Mouse (Mus musculus): ENCODE results near the gene Aurka.
A peak's percentile ranks its signal among the peaks of the same experiment; 100 is the strongest.

Gene Aurka

DNA sequence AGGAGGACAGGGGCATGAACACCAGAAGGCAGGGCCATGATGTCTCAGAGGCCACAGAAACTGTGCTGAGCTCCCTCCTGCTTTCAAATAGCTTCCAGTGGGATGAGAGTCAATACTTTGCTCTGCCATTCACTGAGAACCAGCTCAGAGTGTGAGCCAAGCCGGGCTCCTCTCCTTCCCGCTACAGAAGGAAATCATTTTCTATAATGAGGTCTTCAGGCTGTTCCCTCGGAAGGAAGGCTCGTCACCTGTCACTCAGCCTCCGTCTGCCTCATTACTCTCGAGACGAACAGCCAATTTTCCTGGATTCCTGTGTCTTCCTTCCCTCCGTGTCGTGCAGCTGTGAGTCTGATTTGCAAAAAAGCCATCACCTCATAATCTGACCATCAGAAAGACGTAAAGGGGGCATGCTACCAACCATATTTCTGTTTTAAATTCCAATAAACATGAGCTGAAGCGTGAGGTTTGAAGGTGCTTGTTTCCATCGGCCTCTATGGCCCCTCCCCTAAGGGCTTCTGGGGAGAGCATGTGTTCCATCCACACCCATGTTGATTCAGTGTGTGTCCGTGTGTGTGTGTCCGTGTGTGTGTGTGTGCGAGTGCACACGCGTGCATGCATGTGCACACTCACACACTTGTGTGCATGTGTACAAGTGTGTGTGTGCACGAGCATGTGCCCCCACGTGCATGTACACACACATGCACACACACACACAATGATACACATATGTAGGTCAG is 32.0 kb downstream of the Aurka start:
- DNase-seq (ENCODE audit: low read depth, low spot score), result no peak

DNA sequence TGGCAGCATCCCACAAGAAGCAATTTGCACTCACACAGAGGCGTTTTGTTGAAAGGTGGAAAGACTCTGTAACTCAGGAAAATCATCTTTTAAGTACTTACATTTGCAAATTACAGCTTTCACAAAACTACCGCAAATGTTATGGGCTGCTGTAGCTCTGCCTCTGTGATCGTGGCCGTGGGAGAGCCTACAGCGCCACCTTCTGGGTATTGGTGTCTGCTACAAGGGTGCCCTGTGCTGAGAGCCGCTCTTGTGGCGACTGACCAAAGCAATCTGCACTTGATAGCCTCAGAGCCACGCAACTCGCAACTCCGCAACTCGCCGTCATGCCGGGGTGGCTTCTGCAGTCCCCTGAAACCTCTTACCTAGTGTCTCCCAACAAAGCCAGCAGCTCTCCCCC is 41.2 kb downstream of the Aurka start:
- peak; percentile 71 for DNase-seq (ENCODE audit: low read depth, low spot score)

DNA sequence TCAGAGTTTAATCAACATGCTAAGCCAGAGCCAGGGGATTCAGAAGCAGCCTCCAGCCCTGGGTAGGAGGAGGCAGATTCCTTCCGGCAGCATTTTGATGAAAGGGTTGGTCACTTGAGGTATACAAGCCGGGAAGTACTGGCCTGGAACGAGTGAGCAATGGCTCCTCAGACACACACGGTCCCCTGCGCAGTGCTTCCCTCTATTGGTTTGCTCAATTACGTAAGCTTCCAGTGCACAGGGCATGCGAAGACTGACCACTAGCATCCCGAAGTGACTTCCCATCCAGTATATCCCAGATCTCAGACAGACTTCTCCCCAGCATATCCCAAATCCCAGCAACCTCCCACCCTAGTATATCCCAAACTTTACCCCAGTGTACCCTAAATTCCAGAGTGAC is 42.1 kb downstream of the Aurka start:
- no peak for DNase-seq (ENCODE audit: low read depth, low spot score)

DNA sequence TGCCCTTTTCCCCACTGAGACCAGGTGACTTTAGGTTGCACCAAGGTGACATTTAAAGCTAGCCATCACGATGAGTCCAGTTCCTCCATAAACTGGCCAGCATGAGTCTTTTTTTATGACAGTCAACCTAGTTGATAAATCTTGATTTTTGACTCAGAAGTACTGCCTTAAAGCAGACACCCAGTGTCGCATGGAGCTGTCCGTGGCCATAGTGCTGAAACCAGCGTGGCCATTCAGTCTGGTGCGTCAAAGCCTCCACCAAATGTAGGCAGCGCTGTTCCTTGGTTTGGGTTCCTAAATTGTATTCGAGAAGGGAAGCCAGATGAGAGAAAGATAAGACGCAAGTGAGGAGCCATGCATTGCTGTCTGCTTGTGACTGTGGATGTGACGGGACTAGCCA is 49.5 kb downstream of the Aurka start:
- DNase-seq (ENCODE audit: low read depth, low spot score), result peak; percentile 61

DNA sequence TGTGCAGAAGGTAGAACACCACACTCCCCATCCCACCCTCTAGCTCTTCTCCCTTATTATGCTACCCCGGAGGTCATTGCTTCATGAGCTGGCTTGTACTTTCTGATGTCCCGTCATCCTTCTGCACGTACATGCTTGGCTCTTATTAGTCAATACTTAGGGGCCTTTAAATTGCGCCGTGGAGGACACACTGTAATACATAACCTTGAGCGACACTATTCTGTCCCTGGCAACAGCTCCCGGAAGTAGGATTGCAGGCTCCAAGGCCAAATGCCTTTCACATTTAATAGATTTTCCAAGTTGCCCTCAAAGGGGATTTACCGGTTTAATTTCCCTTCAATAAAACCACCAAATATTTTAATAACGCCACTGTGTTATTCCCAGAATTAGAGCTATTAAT is 58.6 kb downstream of the Aurka start:
- DNase-seq (ENCODE audit: low read depth, low spot score), result no peak

DNA sequence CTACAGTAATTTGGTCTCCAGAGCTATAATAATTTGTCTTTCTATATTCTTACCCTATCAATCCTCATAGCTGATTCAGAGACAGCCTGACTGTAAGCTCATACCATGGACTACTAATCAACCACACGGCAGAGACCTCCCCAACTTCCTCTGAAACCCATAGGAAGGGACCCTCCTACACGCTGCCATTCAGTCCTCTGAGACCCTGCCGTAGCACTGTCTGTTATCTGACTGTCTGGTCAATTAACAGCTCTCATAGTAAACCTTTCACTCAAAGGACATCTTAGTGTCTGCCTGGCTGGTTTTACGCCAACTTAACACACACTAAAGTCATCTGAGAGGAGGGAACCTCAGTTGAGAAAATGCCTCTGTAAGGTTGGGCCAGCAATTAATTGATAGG is 63.8 kb downstream of the Aurka start:
- DNase-seq (ENCODE audit: low read depth, low spot score), result no peak
